Mouse (Mus musculus): ENCODE measurements around the gene Nmt1. TPM values are rescaled to one million over a fixed set of nuclear protein-coding genes. Genes with fewer than 3 reads are reported as not detected.

Gene Nmt1
- total RNA-seq, 2 experiments from 2014 or later: 40.9 to 41.5 TPM

GRCm38 (mm10) chr11:103005254-103005981 lies 22.6 kb upstream of the Nmt1 start:
- no peak; the same call in 1 of the 2 replicates for ATAC-seq (ENCODE audit: poor library complexity, severe bottlenecking)

GRCm38 (mm10) chr11:103006286-103007000 lies 21.5 kb upstream of the Nmt1 start:
- no peak; the same call in 1 of the 2 replicates for ATAC-seq (ENCODE audit: poor library complexity, severe bottlenecking)

- ATAC-seq (ENCODE audit: poor library complexity, severe bottlenecking): peak; percentile 94
Observed at GRCm38 (mm10) chr11:103007001-103007340, 21.0 kb upstream of the Nmt1 start.

GRCm38 (mm10) chr11:103008558-103008957 lies 19.4 kb upstream of the Nmt1 start:
- no peak for ATAC-seq (ENCODE audit: poor library complexity, severe bottlenecking)

- ATAC-seq (ENCODE audit: poor library complexity, severe bottlenecking): no peak
Observed at GRCm38 (mm10) chr11:103009208-103009607, 18.8 kb upstream of the Nmt1 start.

GRCm38 (mm10) chr11:103010454-103011205 lies 17.4 kb upstream of the Nmt1 start:
- no peak for ATAC-seq (ENCODE audit: poor library complexity, severe bottlenecking)

- ATAC-seq (ENCODE audit: poor library complexity, severe bottlenecking): no peak
Observed at GRCm38 (mm10) chr11:103011206-103011497, 16.8 kb upstream of the Nmt1 start.

GRCm38 (mm10) chr11:103015881-103016825 lies 11.8 kb upstream of the Nmt1 start:
- peak; percentile 22; the same call in 1 of the 2 replicates for ATAC-seq (ENCODE audit: poor library complexity, severe bottlenecking)

GRCm38 (mm10) chr11:103016930-103017329 lies 11.1 kb upstream of the Nmt1 start:
- peak; percentile 100 for ATAC-seq (ENCODE audit: poor library complexity, severe bottlenecking)

GRCm38 (mm10) chr11:103017661-103018060 lies 10.3 kb upstream of the Nmt1 start:
- ATAC-seq (ENCODE audit: poor library complexity, severe bottlenecking): no peak

GRCm38 (mm10) chr11:103018860-103019259 lies 9.1 kb upstream of the Nmt1 start:
- ATAC-seq (ENCODE audit: poor library complexity, severe bottlenecking): no peak

GRCm38 (mm10) chr11:103019325-103019724 lies 8.7 kb upstream of the Nmt1 start:
- ATAC-seq (ENCODE audit: poor library complexity, severe bottlenecking): no peak

- ATAC-seq (ENCODE audit: poor library complexity, severe bottlenecking): no peak
Observed at GRCm38 (mm10) chr11:103020713-103021335, 7.2 kb upstream of the Nmt1 start.

- ATAC-seq (ENCODE audit: poor library complexity, severe bottlenecking): no peak
Observed at GRCm38 (mm10) chr11:103023974-103024373, 4.0 kb upstream of the Nmt1 start.

- ATAC-seq (ENCODE audit: poor library complexity, severe bottlenecking): peak; percentile 20; the same call in 1 of the 2 replicates
Observed at GRCm38 (mm10) chr11:103026901-103027300, 1.1 kb upstream of the Nmt1 start.

- peak; percentile 23 for ATAC-seq (ENCODE audit: poor library complexity, severe bottlenecking)
Observed at GRCm38 (mm10) chr11:103027570-103028175, 317 bp upstream of the Nmt1 start.

GRCm38 (mm10) chr11:103033030-103033429 lies 5.0 kb downstream of the Nmt1 start:
- ATAC-seq (ENCODE audit: poor library complexity, severe bottlenecking): no peak

- no peak for ATAC-seq (ENCODE audit: poor library complexity, severe bottlenecking)
Observed at GRCm38 (mm10) chr11:103035007-103035406, 7.0 kb downstream of the Nmt1 start.

GRCm38 (mm10) chr11:103036881-103037465 lies 9.0 kb downstream of the Nmt1 start:
- ATAC-seq (ENCODE audit: poor library complexity, severe bottlenecking): no peak
